Mouse (Mus musculus): ENCODE data around the gene Tmem117.

Tmem117 gene

GRCm38 (mm10) chr15:95028862-95029486 is 399.9 kb downstream of the Tmem117 start:
- DNase-seq (ENCODE audit: low spot score in 2 of 2): no peak

- DNase-seq (ENCODE audit: low spot score in 2 of 2): no peak
Measured at GRCm38 (mm10) chr15:95029487-95029875, 400.4 kb downstream of the Tmem117 start.

GRCm38 (mm10) chr15:95042437-95042836 is 413.4 kb downstream of the Tmem117 start:
- DNase-seq (ENCODE audit: low spot score in 2 of 2): no peak

- DNase-seq (ENCODE audit: low spot score in 2 of 2): no peak
Measured at GRCm38 (mm10) chr15:95044011-95044410, 415.0 kb downstream of the Tmem117 start.

GRCm38 (mm10) chr15:95047486-95047885 is 418.5 kb downstream of the Tmem117 start:
- DNase-seq (ENCODE audit: low spot score in 2 of 2): no peak

GRCm38 (mm10) chr15:95049171-95049729 is 420.2 kb downstream of the Tmem117 start:
- DNase-seq (ENCODE audit: low spot score in 2 of 2): no peak

- no peak for DNase-seq (ENCODE audit: low spot score in 2 of 2)
Measured at GRCm38 (mm10) chr15:95055081-95055650, 426.1 kb downstream of the Tmem117 start.

- no peak for DNase-seq (ENCODE audit: low spot score in 2 of 2)
Measured at GRCm38 (mm10) chr15:95068023-95068422, 439.0 kb downstream of the Tmem117 start.

- DNase-seq (ENCODE audit: low spot score in 2 of 2): no peak
Measured at GRCm38 (mm10) chr15:95068799-95069198, 439.8 kb downstream of the Tmem117 start.

- DNase-seq (ENCODE audit: low spot score in 2 of 2): no peak
Measured at GRCm38 (mm10) chr15:95070881-95071280, 441.8 kb downstream of the Tmem117 start.

GRCm38 (mm10) chr15:95075356-95075755 is 446.3 kb downstream of the Tmem117 start:
- no peak for DNase-seq (ENCODE audit: low spot score in 2 of 2)

GRCm38 (mm10) chr15:95081654-95082053 is 452.6 kb downstream of the Tmem117 start:
- no peak for DNase-seq (ENCODE audit: low spot score in 2 of 2)

- no peak for DNase-seq (ENCODE audit: low spot score in 2 of 2)
Measured at GRCm38 (mm10) chr15:95085962-95086361, 456.9 kb downstream of the Tmem117 start.

GRCm38 (mm10) chr15:95100133-95100532 is 471.1 kb downstream of the Tmem117 start:
- no peak for DNase-seq (ENCODE audit: low spot score in 2 of 2)

GRCm38 (mm10) chr15:95101522-95101921 is 472.5 kb downstream of the Tmem117 start:
- no peak for DNase-seq (ENCODE audit: low spot score in 2 of 2)

- no peak for DNase-seq (ENCODE audit: low spot score in 2 of 2)
Measured at GRCm38 (mm10) chr15:95107246-95107809, 478.3 kb downstream of the Tmem117 start.

- no peak for DNase-seq (ENCODE audit: low spot score in 2 of 2)
Measured at GRCm38 (mm10) chr15:95108626-95109025, 479.6 kb downstream of the Tmem117 start.

- no peak for DNase-seq (ENCODE audit: low spot score in 2 of 2)
Measured at GRCm38 (mm10) chr15:95131401-95131800, 502.4 kb downstream of the Tmem117 start.

GRCm38 (mm10) chr15:95135926-95136609 is 507.0 kb downstream of the Tmem117 start:
- no peak for DNase-seq (ENCODE audit: low spot score in 2 of 2)

GRCm38 (mm10) chr15:95137018-95137810 is 508.2 kb downstream of the Tmem117 start:
- no peak for DNase-seq (ENCODE audit: low spot score in 2 of 2)

- DNase-seq (ENCODE audit: low spot score in 2 of 2): no peak
Measured at GRCm38 (mm10) chr15:95138709-95139409, 509.8 kb downstream of the Tmem117 start.
